Mouse (Mus musculus) heart, embryonic 14.5 days (tissue): Measurements from ENCODE around the gene Stard9. TPM values are rescaled to one million over a fixed set of nuclear protein-coding genes. Genes with fewer than 3 reads are reported as not detected.

Experiments used
- ATAC-seq: fragments of 200-750 bp; cut with Nextera tagmentation; 2 replicates; pipeline ENCODE4 v1.8.0; 2017; ENCODE audit warnings: low read depth, moderate TSS enrichment; ENCODE audit not compliant: insufficient number of reproducible peaks, insufficient read depth, low FRiP score
- H3K27ac ChIP-seq, 2 experiments: fragments of 200-500 bp in 1 of 2; fragments of 300-500 bp in 1 of 2; sonication (generic) in 1 of 2; replicated peaks in 1 of 2; 2 replicates each; pipeline ENCODE4 v1.5.1; 2012 to 2014; ENCODE audit warnings: low read depth in 2 of 2, low read length in 2 of 2, control low read depth in 1 of 2, mild to moderate bottlenecking in 1 of 2, mixed read lengths in 1 of 2; ENCODE audit not compliant: control insufficient read depth in 1 of 2, insufficient read depth in 1 of 2
- H3K27me3 ChIP-seq: fragments of 300-500 bp; sonication (generic); 2 replicates; pipeline ENCODE4 v1.6.1; 2014; ENCODE audit warnings: mild to moderate bottlenecking, low read length, control low read depth; ENCODE audit not compliant: control insufficient read depth, insufficient read depth
- H3K36me3 ChIP-seq: fragments of 300-500 bp; sonication (generic); 2 replicates; pipeline ENCODE4 v1.6.1; 2014; ENCODE audit warnings: mild to moderate bottlenecking, control low read depth, low read length, mixed read lengths; ENCODE audit not compliant: control insufficient read depth, insufficient read depth
- H3K4me1 ChIP-seq, 2 experiments: fragments of 200-500 bp in 1 of 2; fragments of 300-500 bp in 1 of 2; sonication (generic) in 1 of 2; 2 replicates each; pipeline ENCODE4 v1.6.1; 2012 to 2014; ENCODE audit warnings: low read length in 2 of 2, control low read depth in 1 of 2, mixed read lengths in 1 of 2; ENCODE audit not compliant: control insufficient read depth in 2 of 2, insufficient read depth in 2 of 2
- H3K4me2 ChIP-seq: fragments of 300-500 bp; sonication (generic); 2 replicates; pipeline ENCODE4 v1.6.1; 2014; ENCODE audit warnings: mild to moderate bottlenecking, low read length
- H3K4me3 ChIP-seq, 2 experiments: fragments of 200-500 bp in 1 of 2; fragments of 300-500 bp in 1 of 2; sonication (generic) in 1 of 2; 2 replicates each; pipeline ENCODE4 v1.5.1; 2012 to 2014; ENCODE audit warnings: low read length in 2 of 2, mild to moderate bottlenecking in 2 of 2, control low read depth in 1 of 2, low read depth in 1 of 2, moderate library complexity in 1 of 2; ENCODE audit not compliant: control insufficient read depth in 1 of 2, insufficient read depth in 1 of 2
- H3K9ac ChIP-seq: fragments of 300-500 bp; sonication (generic); 2 replicates; pipeline ENCODE4 v1.6.1; 2014; ENCODE audit warnings: mild to moderate bottlenecking, low read length
- H3K9me3 ChIP-seq: fragments of 300-500 bp; sonication (generic); 2 replicates; pipeline ENCODE4 v1.6.1; 2016; ENCODE audit warnings: low read length, control low read depth; ENCODE audit not compliant: control insufficient read depth
- WGBS: fragments of 180-500 bp; shearing (Covaris S2); extraction: QIAGEN DNeasy Blood & Tissue Kit; methylation state at CpG from one replicate; pipeline ENCODE4 v1.1.7; 2014; 5-methylcytosine and 5-hydroxymethylcytosine counted together
- polyA plus RNA-seq: library from polyadenylated mRNA; unstranded; fragments of >200 nt; fragmentation: Nextera tagmentation; extraction: Ambion mirVana; gene quantifications from 2 replicates; pipeline ENCODE4 v1.2.1, GENCODE M21; 2014

Stard9 gene
- 5.7 and 6.3 TPM in 2 replicates for polyA plus RNA-seq

- peak; percentile 100 for ATAC-seq
- Histone ChIP-seq H3K4me3 (peak within 1 kb of the TSS; percentile 63 to 67), H3K36me3 (peaks cover 10% of the 10 kb centered on the region), H3K9ac (peak within 1 kb of the TSS; percentile 73), H3K27ac (peak within 1 kb of the TSS in 1 of 2 experiments; percentile 41; a peak in 1 of 4 replicates), H3K4me1 (peaks cover 0 to 14% of the 10 kb centered on the region in 2 experiments; a peak in 2 of 4 replicates), H3K27me3 (no peaks in the 10 kb centered on the region), H3K4me2 (peak within 1 kb of the TSS; percentile 74), H3K9me3 (no peaks in the 10 kb centered on the region)
- WGBS = 4% methylated on average over 36 of the region's 36 CpGs
Measured at GRCm38 (mm10) chr2:120628886-120629735, at the start of gene Stard9. TSS of gene Stard9 (plus strand) at chr2:120629121.

DNA sequence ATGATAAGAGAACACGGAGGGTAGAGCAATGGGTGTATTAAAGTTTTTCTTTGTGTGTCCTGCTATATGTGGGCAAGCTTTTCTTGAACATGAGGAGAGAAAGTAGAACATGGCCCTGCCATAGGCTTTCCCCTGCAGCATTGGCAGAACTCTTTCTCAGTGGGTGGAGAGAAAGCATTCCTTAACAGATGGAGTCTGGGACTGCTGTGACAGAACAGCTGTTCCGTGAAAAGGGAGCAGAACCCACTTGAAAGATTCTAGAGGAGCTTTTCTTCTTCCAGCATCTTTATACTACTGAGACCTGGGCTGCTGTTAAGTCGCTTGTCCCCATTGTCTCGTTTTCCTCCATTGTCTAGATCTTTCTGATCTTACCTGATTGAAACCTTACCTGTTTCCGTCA, 39.2 kb upstream of the Stard9 start:
- Histone ChIP-seq H3K4me2 (no peak overlapping the region), H3K4me1 (no peaks in the 10 kb centered on the region), H3K9me3 (no peaks in the 10 kb centered on the region), H3K36me3 (peaks cover 61% of the 10 kb centered on the region), H3K4me3 (no peak overlapping the region), H3K9ac (no peak overlapping the region), H3K27me3 (no peaks in the 10 kb centered on the region), H3K27ac (no peak overlapping the region)
- WGBS = 81% methylated on average over 5 of the region's 5 CpGs
- ATAC-seq = no peak

DNA sequence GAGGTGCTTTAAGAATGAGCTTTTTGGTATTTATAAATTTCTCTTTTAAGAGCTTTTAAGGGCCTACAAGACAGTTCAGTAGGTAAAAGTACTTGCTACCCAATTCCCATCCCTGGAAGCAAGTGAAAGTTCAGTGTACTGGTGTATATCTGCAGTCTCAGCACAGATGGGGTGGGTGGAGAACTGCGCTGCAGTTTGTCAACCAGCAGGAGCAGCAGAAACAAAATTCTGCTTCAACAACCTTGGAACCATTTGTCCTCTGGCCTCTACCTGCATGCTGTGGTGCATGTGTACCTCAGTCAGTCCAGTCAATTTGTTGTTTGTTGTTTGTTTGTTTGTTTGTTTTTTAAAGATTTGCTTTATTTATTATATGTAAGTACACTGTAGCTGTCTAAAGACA, 36.7 kb upstream of the Stard9 start:
- 94% methylated on average over 1 of the region's 1 CpGs for WGBS
- peaks cover 62% of the 10 kb centered on the region for H3K36me3 ChIP-seq

DNA sequence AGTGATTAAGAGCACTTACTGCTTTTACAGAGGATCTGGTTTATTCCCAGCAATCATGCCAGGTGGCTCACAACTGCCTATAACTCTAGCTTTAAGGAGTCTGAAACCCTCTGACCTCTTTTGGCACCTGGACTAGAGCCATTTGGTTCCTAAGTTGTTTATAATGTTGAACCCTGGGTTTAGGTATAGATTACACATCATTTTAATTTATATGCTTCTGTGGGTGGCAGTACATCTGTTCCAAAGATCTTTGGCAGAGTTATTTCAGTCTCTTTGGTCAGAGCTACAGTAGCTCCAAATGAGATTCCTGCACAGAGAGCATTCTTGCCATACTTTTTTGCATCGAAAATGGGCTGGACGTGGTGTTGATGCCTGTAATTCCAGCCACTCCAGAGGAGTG, 31.2 kb upstream of the Stard9 start:
- 81% methylated on average over 2 of the region's 2 CpGs for WGBS
- no peaks in the 10 kb centered on the region for H3K4me1 ChIP-seq
- H3K9me3 ChIP-seq = no peaks in the 10 kb centered on the region
- no peak overlapping the region for H3K4me2 ChIP-seq
- no peak overlapping the region for H3K27ac ChIP-seq
- H3K9ac ChIP-seq = no peak overlapping the region
- H3K36me3 ChIP-seq = peaks cover 79% of the 10 kb centered on the region
- no peaks in the 10 kb centered on the region for H3K27me3 ChIP-seq
- no peak overlapping the region for H3K4me3 ChIP-seq
- no peak for ATAC-seq

More for the DNA sequence above, 36.7 kb upstream of the Stard9 start:
- ATAC-seq = no peak
- Histone ChIP-seq H3K27me3 (no peaks in the 10 kb centered on the region), H3K9me3 (no peaks in the 10 kb centered on the region), H3K4me1 (no peaks in the 10 kb centered on the region), H3K4me2 (no peak overlapping the region), H3K27ac (no peak overlapping the region), H3K4me3 (no peak overlapping the region), H3K9ac (no peak overlapping the region)

DNA sequence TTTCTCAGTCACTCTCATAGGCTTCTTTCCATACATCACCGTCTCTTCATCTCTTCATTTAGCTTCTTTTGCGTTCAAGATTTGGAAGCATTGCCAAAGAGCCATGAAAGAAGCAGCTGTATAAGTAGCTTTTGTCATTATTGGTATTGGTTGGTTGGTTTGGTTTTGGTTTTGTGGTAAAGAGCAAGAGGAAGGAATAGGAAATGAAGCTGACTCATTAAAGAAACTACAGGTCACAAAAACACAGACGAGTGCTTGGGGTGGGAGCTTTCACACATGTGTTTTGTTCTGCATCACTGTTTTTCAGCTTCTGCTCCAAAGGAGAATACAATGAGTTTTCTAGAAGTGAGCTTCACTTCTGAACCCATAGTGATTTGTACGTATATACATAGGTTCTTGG, 29.4 kb upstream of the Stard9 start:
- Histone ChIP-seq H3K4me2 (no peak overlapping the region), H3K4me1 (no peaks in the 10 kb centered on the region), H3K36me3 (peaks cover 83% of the 10 kb centered on the region), H3K27ac (no peak overlapping the region), H3K27me3 (no peaks in the 10 kb centered on the region), H3K9me3 (no peaks in the 10 kb centered on the region), H3K4me3 (no peak overlapping the region), H3K9ac (no peak overlapping the region)
- 90% methylated on average over 4 of the region's 4 CpGs for WGBS
- ATAC-seq = no peak

GRCm38 (mm10) chr2:120606021-120606690, 22.8 kb upstream of the Stard9 start:
- Histone ChIP-seq H3K27me3 (no peaks in the 10 kb centered on the region), H3K4me1 (peaks cover 0 to 17% of the 10 kb centered on the region in 2 experiments; a peak in 2 of 4 replicates), H3K9me3 (no peaks in the 10 kb centered on the region), H3K36me3 (peaks cover 32% of the 10 kb centered on the region), H3K27ac (no peak overlapping the region), H3K4me2 (no peak overlapping the region), H3K9ac (no peak overlapping the region), H3K4me3 (no peak overlapping the region)
- WGBS = 64% methylated on average over 6 of the region's 6 CpGs
- ATAC-seq = no peak

- ATAC-seq = peak; percentile 95
- Histone ChIP-seq H3K27ac (peak within 1 kb of the TSS; percentile 86 to 90), H3K27me3 (no peaks in the 10 kb centered on the region)
Measured at GRCm38 (mm10) chr2:120608830-120609723, 19.8 kb upstream of the Stard9 start, which contains the start of the genes Haus2 and Lrrc57. TSS of gene Haus2 (plus strand) at chr2:120609383. TSS of gene Lrrc57 (minus strand) at chr2:120609520.

More at GRCm38 (mm10) chr2:120608830-120609723, 19.8 kb upstream of the Stard9 start, which contains the start of the genes Haus2 and Lrrc57:
- H3K4me1 ChIP-seq = peaks cover 0 to 17% of the 10 kb centered on the region in 2 experiments; a peak in 2 of 4 replicates
- H3K4me2 ChIP-seq = peak within 1 kb of the TSS; percentile 81
- no peaks in the 10 kb centered on the region for H3K9me3 ChIP-seq
- peak within 1 kb of the TSS; percentile 78 for H3K9ac ChIP-seq
- WGBS = under 1% methylated on average over 52 of the region's 52 CpGs
- peak within 1 kb of the TSS; percentile 73 to 81 for H3K4me3 ChIP-seq
- H3K36me3 ChIP-seq = peaks cover 27% of the 10 kb centered on the region
